Mouse (Mus musculus): ENCODE data around the gene Crb2. TPM values are rescaled to one million over a fixed set of nuclear protein-coding genes. Genes with fewer than 3 reads are reported as not detected.

The Crb2 gene
- polyA plus RNA-seq (2015; fragmentation: Nextera tagmentation; extraction: Ambion mirVana), result 0.39 and 0.46 TPM in 2 replicates

DNA sequence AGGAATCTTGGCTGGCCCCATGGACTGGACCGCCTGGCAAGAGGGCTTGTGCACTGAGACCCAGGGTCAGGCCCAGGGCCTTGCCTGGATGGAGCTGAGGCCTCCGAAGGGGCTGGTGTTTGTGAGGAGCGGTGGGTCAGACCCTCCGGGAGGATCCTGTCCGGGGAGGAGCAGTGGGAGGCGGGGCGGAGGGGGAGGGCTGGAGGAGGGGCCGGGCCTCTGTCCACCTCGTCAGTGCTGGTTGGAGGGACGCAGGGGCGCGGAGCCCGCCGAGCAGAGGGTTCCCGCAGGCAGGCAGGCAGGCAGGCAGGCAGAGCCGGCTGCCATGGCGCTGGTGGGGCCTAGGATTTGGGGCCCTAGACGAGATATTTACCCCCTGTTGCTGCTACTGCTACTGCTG, at the start of gene Crb2:
Gene Crb2, plus strand, starts transcription at position 234 of the 400 bp plus-strand sequence.
- Histone ChIP-seq H3K27me3 (peaks cover 45% of the 10 kb centered on the region), H3K9ac (peak within 1 kb of the TSS; percentile 44), H3K9me3 (replicated peaks) (no peaks in the 10 kb centered on the region), H3K36me3 (no peaks in the 10 kb centered on the region), H3K4me3 (replicated peaks) (peak within 1 kb of the TSS; percentile 30), H3K27ac (no peak within 1 kb of the TSS), H3K4me2 (peak within 1 kb of the TSS; percentile 56), H3K4me1 (replicated peaks) (peaks cover 51% of the 10 kb centered on the region)
- DNase-seq (no peak), ATAC-seq (ENCODE audit: low read depth) (no peak)
- 9% methylated on average over 18 of the region's 18 CpGs for WGBS (ENCODE audit: insufficient replicate concordance)

DNA sequence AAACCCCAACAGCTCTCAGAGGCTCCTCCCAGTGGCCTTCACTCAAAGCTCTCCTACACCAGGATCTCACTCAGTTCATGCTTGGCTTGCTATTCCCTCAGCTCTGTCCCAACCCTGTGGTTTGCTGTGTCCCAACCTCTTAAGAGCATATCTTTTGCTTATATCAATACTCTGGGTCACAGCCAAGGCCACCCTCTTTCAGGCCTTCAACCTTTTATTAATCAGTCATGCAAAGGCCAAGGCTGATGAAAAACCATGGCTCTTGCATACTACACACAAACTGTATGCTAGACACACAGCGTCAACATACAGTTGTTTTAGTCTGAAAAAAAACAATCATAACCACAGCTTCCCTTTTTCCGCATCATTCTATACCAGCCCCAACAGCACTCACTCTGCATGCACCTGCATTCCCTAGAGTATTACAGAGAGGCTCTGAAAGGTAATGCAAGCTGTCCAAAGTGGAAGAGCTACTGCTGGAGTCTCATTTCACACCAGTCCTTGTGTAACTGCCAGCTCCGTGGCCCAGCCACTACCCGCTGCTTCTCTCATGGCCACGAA, 44.7 kb upstream of the Crb2 start:
- H3K36me3 ChIP-seq, result no peaks in the 10 kb centered on the region
- no peak overlapping the region for H3K9ac ChIP-seq
- H3K4me2 ChIP-seq, result no peak overlapping the region
- H3K27me3 ChIP-seq, result no peaks in the 10 kb centered on the region
- H3K4me3 ChIP-seq (replicated peaks), result no peak overlapping the region
- no peak overlapping the region for H3K27ac ChIP-seq
- peaks cover 16% of the 10 kb centered on the region for H3K4me1 ChIP-seq (replicated peaks)
- no peak for DNase-seq
- 51% methylated on average over 5 of the region's 5 CpGs for WGBS (ENCODE audit: insufficient replicate concordance)
- H3K9me3 ChIP-seq (replicated peaks), result no peaks in the 10 kb centered on the region
- ATAC-seq (ENCODE audit: low read depth), result no peak

GRCm38 (mm10) chr2:37734979-37735806, 40.9 kb upstream of the Crb2 start:
- H3K4me2 ChIP-seq, result peak overlapping the region; percentile 39
- H3K27me3 ChIP-seq, result no peaks in the 10 kb centered on the region
- H3K9ac ChIP-seq, result no peak overlapping the region
- no peaks in the 10 kb centered on the region for H3K36me3 ChIP-seq
- DNase-seq (no peak), ATAC-seq (ENCODE audit: low read depth) (0 out of 2 replicates have a peak, but pooled peaks have one; percentile 23)
- peak overlapping the region; percentile 10; the same call in 1 of the 2 replicates for H3K4me3 ChIP-seq (replicated peaks)
- peaks cover 16% of the 10 kb centered on the region for H3K4me1 ChIP-seq (replicated peaks)
- H3K9me3 ChIP-seq (replicated peaks), result no peaks in the 10 kb centered on the region
- 8% methylated on average over 17 of the region's 17 CpGs for WGBS (ENCODE audit: insufficient replicate concordance)
- H3K27ac ChIP-seq, result no peak overlapping the region

- H3K27ac ChIP-seq, result no peak overlapping the region
- 11% methylated on average over 1 of the region's 1 CpGs for WGBS (ENCODE audit: insufficient replicate concordance)
- H3K4me3 ChIP-seq (replicated peaks), result 0 out of 2 replicates have a peak overlapping the region, but pooled peaks have one; percentile 10
- ATAC-seq (ENCODE audit: low read depth) (no peak), DNase-seq (no peak)
- H3K9ac ChIP-seq, result no peak overlapping the region
- peaks cover 16% of the 10 kb centered on the region for H3K4me1 ChIP-seq (replicated peaks)
- H3K9me3 ChIP-seq (replicated peaks), result no peaks in the 10 kb centered on the region
- H3K4me2 ChIP-seq, result peak overlapping the region; percentile 39; the same call in 1 of the 2 replicates
- no peaks in the 10 kb centered on the region for H3K36me3 ChIP-seq
- no peaks in the 10 kb centered on the region for H3K27me3 ChIP-seq
Observed at GRCm38 (mm10) chr2:37735807-37736188, 40.3 kb upstream of the Crb2 start.

- Histone ChIP-seq H3K4me3 (replicated peaks) (no peak overlapping the region), H3K9me3 (replicated peaks) (no peaks in the 10 kb centered on the region), H3K4me1 (replicated peaks) (no peaks in the 10 kb centered on the region), H3K27me3 (0 out of 2 replicates have a peak, but pooled peaks cover 6% of the 10 kb centered on the region), H3K9ac (no peak overlapping the region), H3K36me3 (no peaks in the 10 kb centered on the region), H3K27ac (no peak overlapping the region), H3K4me2 (no peak overlapping the region)
- ATAC-seq (ENCODE audit: low read depth), result no peak
- 62% methylated on average over 20 of the region's 20 CpGs for WGBS (ENCODE audit: insufficient replicate concordance)
- DNase-seq, result no peak
Observed at GRCm38 (mm10) chr2:37741806-37742554, 34.1 kb upstream of the Crb2 start.

GRCm38 (mm10) chr2:37744773-37745395, 31.2 kb upstream of the Crb2 start:
- H3K4me1 ChIP-seq (replicated peaks), result no peaks in the 10 kb centered on the region
- ATAC-seq (ENCODE audit: low read depth), result no peak

GRCm38 (mm10) chr2:37746293-37747049, 29.6 kb upstream of the Crb2 start:
- Histone ChIP-seq H3K9ac (no peak overlapping the region), H3K4me3 (replicated peaks) (no peak overlapping the region), H3K9me3 (replicated peaks) (no peaks in the 10 kb centered on the region), H3K4me2 (no peak overlapping the region), H3K36me3 (no peaks in the 10 kb centered on the region), H3K4me1 (replicated peaks) (no peaks in the 10 kb centered on the region), H3K27me3 (0 out of 2 replicates have a peak, but pooled peaks cover 6% of the 10 kb centered on the region), H3K27ac (no peak overlapping the region)
- WGBS (ENCODE audit: insufficient replicate concordance), result 69% methylated on average over 5 of the region's 5 CpGs
- DNase-seq, result no peak
- no peak for ATAC-seq (ENCODE audit: low read depth)

More at GRCm38 (mm10) chr2:37744773-37745395, 31.2 kb upstream of the Crb2 start:
- H3K9ac ChIP-seq, result no peak overlapping the region
- no peak overlapping the region for H3K4me3 ChIP-seq (replicated peaks)
- WGBS (ENCODE audit: insufficient replicate concordance), result 73% methylated on average over 10 of the region's 10 CpGs
- no peak overlapping the region for H3K27ac ChIP-seq
- no peak overlapping the region for H3K4me2 ChIP-seq
- 0 out of 2 replicates have a peak, but pooled peaks cover 6% of the 10 kb centered on the region for H3K27me3 ChIP-seq
- DNase-seq, result no peak
- no peaks in the 10 kb centered on the region for H3K9me3 ChIP-seq (replicated peaks)
- no peaks in the 10 kb centered on the region for H3K36me3 ChIP-seq

GRCm38 (mm10) chr2:37747909-37748308, 28.1 kb upstream of the Crb2 start:
- Histone ChIP-seq H3K9me3 (replicated peaks) (no peaks in the 10 kb centered on the region), H3K4me3 (replicated peaks) (no peak overlapping the region), H3K36me3 (no peaks in the 10 kb centered on the region), H3K27me3 (no peaks in the 10 kb centered on the region), H3K4me2 (no peak overlapping the region), H3K4me1 (replicated peaks) (no peaks in the 10 kb centered on the region), H3K9ac (no peak overlapping the region), H3K27ac (no peak overlapping the region)
- ATAC-seq (ENCODE audit: low read depth), result no peak
- DNase-seq, result no peak
- 53% methylated on average over 2 of the region's 2 CpGs for WGBS (ENCODE audit: insufficient replicate concordance)

DNA sequence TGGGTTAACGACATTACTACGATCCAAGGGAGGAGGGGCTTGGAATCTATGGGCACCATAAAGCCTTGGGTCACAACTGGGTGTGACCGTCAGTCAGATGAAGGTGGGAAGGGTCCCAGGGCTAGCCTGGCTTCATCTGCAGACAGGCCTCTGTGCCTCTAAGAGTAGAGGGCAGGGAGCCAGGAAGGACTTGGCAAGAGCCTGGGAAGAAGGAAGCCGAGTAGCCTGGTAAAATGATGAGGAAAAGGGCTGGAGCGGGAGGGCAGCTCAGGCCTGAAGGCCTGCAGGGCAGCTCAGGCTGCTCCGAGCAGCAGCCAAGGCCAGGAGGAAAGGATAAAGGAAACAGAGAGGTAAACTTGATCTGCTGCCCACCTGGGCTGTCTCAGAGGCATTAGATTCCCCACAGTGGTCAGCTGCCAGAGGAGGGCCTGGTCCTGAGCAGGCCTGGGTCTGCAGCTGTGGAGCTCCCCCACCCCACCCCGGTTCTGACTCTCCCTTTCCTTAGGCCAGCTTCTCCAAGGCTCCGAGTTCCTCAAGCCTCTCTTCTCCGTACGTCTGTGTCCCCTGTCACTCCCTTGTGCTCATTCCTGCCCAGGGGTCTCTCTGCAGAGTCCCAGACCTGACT, 27.5 kb upstream of the Crb2 start:
- H3K27me3 ChIP-seq, result no peaks in the 10 kb centered on the region
- ATAC-seq (ENCODE audit: low read depth), result no peak
- no peaks in the 10 kb centered on the region for H3K9me3 ChIP-seq (replicated peaks)
- H3K9ac ChIP-seq, result no peak overlapping the region
- H3K4me1 ChIP-seq (replicated peaks), result no peaks in the 10 kb centered on the region
- DNase-seq, result no peak
- WGBS (ENCODE audit: insufficient replicate concordance), result 59% methylated on average over 10 of the region's 10 CpGs
- no peaks in the 10 kb centered on the region for H3K36me3 ChIP-seq
- H3K4me2 ChIP-seq, result no peak overlapping the region
- no peak overlapping the region for H3K4me3 ChIP-seq (replicated peaks)
- H3K27ac ChIP-seq, result no peak overlapping the region

DNA sequence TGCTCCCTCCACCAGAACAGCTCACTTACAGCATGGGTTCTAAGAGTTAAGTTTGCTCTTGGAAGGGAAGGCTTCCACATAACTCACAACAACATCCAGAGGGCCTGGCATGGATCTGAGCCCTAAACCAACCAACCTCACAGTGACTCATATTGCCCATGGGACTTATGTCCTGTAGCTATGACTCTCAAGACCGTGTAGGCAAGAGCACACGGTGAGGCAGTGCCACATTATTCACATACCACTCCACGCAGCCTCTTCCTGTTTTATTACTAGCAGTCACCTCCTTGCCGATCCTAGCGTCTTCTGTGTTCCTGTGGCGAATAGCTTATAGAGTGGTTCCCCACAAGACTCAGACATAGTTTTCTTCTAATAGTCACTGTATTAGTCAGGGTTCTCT, 26.7 kb upstream of the Crb2 start:
- Histone ChIP-seq H3K36me3 (no peaks in the 10 kb centered on the region), H3K27me3 (no peaks in the 10 kb centered on the region), H3K4me2 (no peak overlapping the region), H3K9me3 (replicated peaks) (no peaks in the 10 kb centered on the region), H3K9ac (no peak overlapping the region), H3K4me1 (replicated peaks) (no peaks in the 10 kb centered on the region), H3K4me3 (replicated peaks) (no peak overlapping the region), H3K27ac (no peak overlapping the region)
- ATAC-seq (ENCODE audit: low read depth), result no peak
- DNase-seq, result no peak
- 40% methylated on average over 6 of the region's 6 CpGs for WGBS (ENCODE audit: insufficient replicate concordance)

Measured in liver, embryonic 13.5 days (tissue).